Mouse (Mus musculus): Measurements from ENCODE around the gene Rhoh. TPM values are rescaled to one million over a fixed set of nuclear protein-coding genes. Genes with fewer than 3 reads are reported as not detected.

Gene Rhoh
- total and polyA plus RNA-seq, 3 experiments = 12.1 to 22.1 (median 18.9) TPM

DNA sequence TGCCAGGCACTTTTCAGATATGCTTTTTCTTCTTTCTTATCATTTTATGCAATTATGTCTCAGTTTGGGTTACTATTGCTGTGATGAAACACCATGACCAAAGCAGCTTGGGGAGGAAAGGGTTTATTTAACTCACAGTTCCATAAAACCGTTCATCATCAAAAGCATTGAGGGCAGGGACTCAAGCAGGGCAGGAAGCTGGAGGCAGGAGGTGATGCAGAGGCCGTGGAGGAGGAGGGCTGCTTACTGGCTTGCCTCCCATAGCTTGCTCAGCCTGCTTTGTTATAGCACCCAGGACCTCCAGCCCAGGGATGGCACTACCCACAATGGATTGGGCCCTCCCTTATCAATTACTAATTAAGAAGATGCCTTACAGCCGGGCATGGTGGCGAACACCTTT lies 80.1 kb downstream of the Rhoh start:
- DNase-seq (ENCODE audit: extremely low read depth) = no peak
- peaks cover 2% of the 10 kb centered on the region for H3K27me3 ChIP-seq (replicated peaks)
- H3K9ac ChIP-seq (ENCODE audit: insufficient read depth, low read depth) = no peak overlapping the region
- no peak overlapping the region for H3K27ac ChIP-seq (ENCODE audit: insufficient read depth, low read depth)
- H3K4me2 ChIP-seq (ENCODE audit: insufficient read depth, low read depth, poor library complexity, severe bottlenecking) = no peak overlapping the region
- no peaks in the 10 kb centered on the region for H3K79me2 ChIP-seq (replicated peaks; ENCODE audit: control insufficient read depth, extremely low read depth, insufficient read depth, poor library complexity, severe bottlenecking)
- peaks cover 3 to 18% of the 10 kb centered on the region in 2 experiments; a peak in 3 of 4 replicates for H3K4me1 ChIP-seq (ENCODE audit: control insufficient read depth in 1 of 2, insufficient read depth in 2 of 2)
- in situ Hi-C loops (cut with MboI; ENCODE audit: low pct_ligation_motif_present, low pct_unique_long_range_greater_than_20kb, low sequenced_read_pairs) (no loop called here), dilution Hi-C loops (cut with MboI; ENCODE audit: extremely low pct_ligation_motif_present, extremely low pct_unique_long_range_greater_than_20kb, low sequenced_read_pairs) (no loop called here)
- no peak overlapping the region for H3K4me3 ChIP-seq (replicated peaks in 1 of 3; ENCODE audit: low read depth in 2 of 3, low read length in 2 of 3, poor library complexity in 1 of 3)
- TF ChIP-seq TCF12 (IDR thresholded peaks at IDR 0.05; ENCODE audit: low read depth, low read length) (no peak), CHD1 (IDR thresholded peaks at IDR 0.05; ENCODE audit: low read depth, low read length) (no peak), GABPA (IDR thresholded peaks at IDR 0.05; ENCODE audit: insufficient replicate concordance, low read depth, low read length) (no peak), ELF1 (IDR thresholded peaks at IDR 0.05; ENCODE audit: low read depth, low read length) (no peak), USF2 (conservative IDR thresholded peaks at IDR 0.05; ENCODE audit: low read depth, low read length) (no peak), RCOR1 (conservative IDR thresholded peaks at IDR 0.05; ENCODE audit: low read depth, low read length) (no peak), MEF2A (IDR thresholded peaks at IDR 0.05; ENCODE audit: borderline replicate concordance, low read depth, low read length) (no peak), ZKSCAN1 (IDR thresholded peaks at IDR 0.05; ENCODE audit: borderline replicate concordance, low read depth, low read length) (no peak), ZMIZ1 (IDR thresholded peaks at IDR 0.05; ENCODE audit: low read depth, low read length) (no peak), BHLHE40 (IDR thresholded peaks at IDR 0.05; ENCODE audit: low read depth, low read length) (no peak), JUN (IDR thresholded peaks at IDR 0.05; ENCODE audit: insufficient read depth, low read depth, low read length) (no peak), ZC3H11A (IDR thresholded peaks at IDR 0.05; ENCODE audit: low read depth, low read length) (no peak), NELFE (IDR thresholded peaks at IDR 0.05; ENCODE audit: low read depth, low read length) (no peak), MAZ (IDR thresholded peaks at IDR 0.05; ENCODE audit: low read depth, low read length) (no peak), JUND (conservative IDR thresholded peaks at IDR 0.05; ENCODE audit: low read depth, low read length) (no peak), POLR2AphosphoS2 (IDR thresholded peaks at IDR 0.05; ENCODE audit: low read depth, low read length) (no peak), NRF1 (IDR thresholded peaks at IDR 0.05; ENCODE audit: low read depth, low read length) (no peak), SMC3 (IDR thresholded peaks at IDR 0.05; ENCODE audit: low read depth, low read length) (no peak), TBP (conservative IDR thresholded peaks at IDR 0.05; ENCODE audit: low read depth, low read length) (no peak)
- H3K36me3 ChIP-seq (replicated peaks in 1 of 2; ENCODE audit: control insufficient read depth in 1 of 2, insufficient read depth in 1 of 2, low read length in 1 of 2) = no peaks in the 10 kb centered on the region
- peaks cover 5% of the 10 kb centered on the region for H3K9me3 ChIP-seq (replicated peaks; ENCODE audit: low read length)

Other genes starting within 250 kb of the Rhoh start
- 126 and 129 TPM in 2 replicates for gene Pds5a, start 162.9 kb upstream of the Rhoh start, total RNA-seq (2012; rRNA removed)
- 178 and 198 TPM in 2 replicates for gene Pds5a, start 162.9 kb upstream of the Rhoh start, total RNA-seq (2014; rRNA removed)
- gene Pds5a, start 162.9 kb upstream of the Rhoh start, polyA plus RNA-seq (2012; ENCODE audit: insufficient read length, low read depth) = 116 and 140 TPM in 2 replicates
- 13.5 and 15.1 TPM in 2 replicates for gene N4bp2, start 97.7 kb upstream of the Rhoh start, total RNA-seq (2012; rRNA removed)
- 12.8 and 13.1 TPM in 2 replicates for gene N4bp2, start 97.7 kb upstream of the Rhoh start, total RNA-seq (2014; rRNA removed)
- 15.1 and 16.4 TPM in 2 replicates for gene N4bp2, start 97.7 kb upstream of the Rhoh start, polyA plus RNA-seq (2012; ENCODE audit: insufficient read length, low read depth)
- not detected in 2 replicates for gene Chrna9, start 73.7 kb downstream of the Rhoh start, total RNA-seq (2012; rRNA removed)
- gene Chrna9, start 73.7 kb downstream of the Rhoh start, total RNA-seq (2014; rRNA removed) = not detected in 2 replicates
- gene Chrna9, start 73.7 kb downstream of the Rhoh start, polyA plus RNA-seq (2012; ENCODE audit: insufficient read length, low read depth) = 0.57 TPM in 1 of 2 replicates, not detected in the other
- gene 9130230L23Rik, start 143.1 kb downstream of the Rhoh start, total RNA-seq (2012; rRNA removed) = 0.30 and 0.38 TPM in 2 replicates
- not detected in 2 replicates for gene 9130230L23Rik, start 143.1 kb downstream of the Rhoh start, total RNA-seq (2014; rRNA removed)
- 0.20 and 0.35 TPM in 2 replicates for gene 9130230L23Rik, start 143.1 kb downstream of the Rhoh start, polyA plus RNA-seq (2012; ENCODE audit: insufficient read length, low read depth)

All from CH12.LX (cell line).